Mouse (Mus musculus): ENCODE results near the gene Atp5j2.

Atp5j2 gene

GRCm38 (mm10) chr5:145201321-145201991 lies 9.6 kb upstream of the Atp5j2 start, which contains the start of gene Zkscan14:
Zkscan14 (minus strand) TSS chr5:145201868.
- DNase-seq (ENCODE audit: extremely low read depth, low read depth) = peak; percentile 94

GRCm38 (mm10) chr5:145200387-145200786 lies 8.5 kb upstream of the Atp5j2 start:
- no peak for DNase-seq (ENCODE audit: extremely low read depth, low read depth)

- DNase-seq (ENCODE audit: extremely low read depth, low read depth) = peak; percentile 71
Measured at GRCm38 (mm10) chr5:145190875-145191798, 725 bp downstream of the Atp5j2 start.

- DNase-seq (ENCODE audit: extremely low read depth, low read depth) = no peak
Measured at GRCm38 (mm10) chr5:145190373-145190772, 1.5 kb downstream of the Atp5j2 start.

GRCm38 (mm10) chr5:145189416-145189815 lies 2.4 kb downstream of the Atp5j2 start:
- no peak for DNase-seq (ENCODE audit: extremely low read depth, low read depth)

- no peak for DNase-seq (ENCODE audit: extremely low read depth, low read depth)
Measured at GRCm38 (mm10) chr5:145185244-145185643, 6.6 kb downstream of the Atp5j2 start.

GRCm38 (mm10) chr5:145178461-145178980 lies 13.3 kb downstream of the Atp5j2 start:
- DNase-seq (ENCODE audit: extremely low read depth, low read depth) = no peak

GRCm38 (mm10) chr5:145167306-145167661 lies 24.6 kb downstream of the Atp5j2 start:
- DNase-seq (ENCODE audit: extremely low read depth, low read depth) = no peak

GRCm38 (mm10) chr5:145166536-145167305 lies 25.1 kb downstream of the Atp5j2 start, which contains the start of the genes Ptcd1 and Cpsf4:
Ptcd1 (minus strand) TSS chr5:145167108.
Cpsf4 (plus strand) TSS chr5:145167213.
- peak; percentile 97 for DNase-seq (ENCODE audit: extremely low read depth, low read depth)

GRCm38 (mm10) chr5:145165184-145165583 lies 26.7 kb downstream of the Atp5j2 start:
- no peak for DNase-seq (ENCODE audit: extremely low read depth, low read depth)

GRCm38 (mm10) chr5:145164710-145165109 lies 27.2 kb downstream of the Atp5j2 start:
- DNase-seq (ENCODE audit: extremely low read depth, low read depth) = no peak

GRCm38 (mm10) chr5:145161361-145161760 lies 30.5 kb downstream of the Atp5j2 start:
- DNase-seq (ENCODE audit: extremely low read depth, low read depth) = no peak

GRCm38 (mm10) chr5:145152690-145153089 lies 39.2 kb downstream of the Atp5j2 start:
- DNase-seq (ENCODE audit: extremely low read depth, low read depth) = peak; percentile 46

GRCm38 (mm10) chr5:145149294-145149693 lies 42.6 kb downstream of the Atp5j2 start:
- DNase-seq (ENCODE audit: extremely low read depth, low read depth) = peak; percentile 17

GRCm38 (mm10) chr5:145147748-145148147 lies 44.1 kb downstream of the Atp5j2 start:
- DNase-seq (ENCODE audit: extremely low read depth, low read depth) = no peak

- DNase-seq (ENCODE audit: extremely low read depth, low read depth) = no peak
Measured at GRCm38 (mm10) chr5:145140611-145141010, 51.3 kb downstream of the Atp5j2 start.

GRCm38 (mm10) chr5:145139571-145140519 lies 52.0 kb downstream of the Atp5j2 start, which contains the start of the genes Pdap1 and Bud31:
Pdap1 (minus strand) TSS chr5:145140238.
Bud31 (plus strand) TSS chr5:145140362.
- peak; percentile 70 for DNase-seq (ENCODE audit: extremely low read depth, low read depth)

GRCm38 (mm10) chr5:145138836-145139235 lies 53.0 kb downstream of the Atp5j2 start:
- no peak for DNase-seq (ENCODE audit: extremely low read depth, low read depth)
